Mouse (Mus musculus) T-helper 17 cell (primary cell): ENCODE data around the gene St7.

ENCODE experiments used
- in situ Hi-C, 2 experiments: fragments of 300-600 bp; cut with MboI, MseI; formaldehyde crosslinking; loops; 1 replicate in 1 of 2; 2 replicates in 1 of 2; pipeline ENCODE4 v1.15.1; 2025; ENCODE audit warnings: high pct_unique_total_duplicates in 2 of 2

St7 gene

DNA sequence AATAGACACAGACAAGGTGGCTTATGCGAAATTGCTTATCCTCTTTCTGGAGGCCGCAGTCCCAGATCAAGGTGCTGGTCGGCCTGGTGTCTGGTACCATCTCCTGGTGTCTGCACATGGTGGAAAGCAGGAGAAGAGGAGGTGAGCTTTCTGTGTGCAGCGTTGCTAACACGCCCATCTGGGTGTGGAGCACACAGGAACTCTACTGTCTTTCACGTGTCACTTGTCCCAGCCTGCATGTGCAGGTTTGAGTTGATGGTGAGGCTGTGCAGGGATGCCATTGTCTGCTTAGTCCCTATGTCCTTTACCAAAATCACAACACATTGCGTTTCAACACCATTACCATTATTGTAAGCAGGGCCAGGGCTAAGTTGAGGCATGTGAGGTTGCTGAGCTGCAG is 26.2 kb downstream of the St7 start:
- in situ Hi-C loops = no loop called here

DNA sequence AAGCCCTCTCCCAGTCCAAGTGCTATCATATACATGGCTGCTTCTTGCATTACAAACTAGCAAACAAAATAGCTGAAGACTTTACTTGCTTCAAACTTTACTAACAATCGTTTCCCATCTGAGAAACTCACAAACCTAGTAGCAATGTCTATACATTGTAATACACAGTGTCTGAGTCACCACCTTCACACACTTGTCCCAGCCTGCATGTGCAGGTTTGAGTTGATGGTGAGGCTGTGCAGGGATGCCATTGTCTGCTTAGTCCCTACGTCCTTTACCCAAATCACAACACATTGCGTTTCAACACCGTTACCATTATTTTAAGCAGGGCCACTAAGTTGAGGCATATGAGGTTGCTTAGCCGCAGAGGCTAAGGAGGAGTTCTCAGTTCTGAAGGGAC is 26.7 kb downstream of the St7 start:
- in situ Hi-C loops = no loop called here

DNA sequence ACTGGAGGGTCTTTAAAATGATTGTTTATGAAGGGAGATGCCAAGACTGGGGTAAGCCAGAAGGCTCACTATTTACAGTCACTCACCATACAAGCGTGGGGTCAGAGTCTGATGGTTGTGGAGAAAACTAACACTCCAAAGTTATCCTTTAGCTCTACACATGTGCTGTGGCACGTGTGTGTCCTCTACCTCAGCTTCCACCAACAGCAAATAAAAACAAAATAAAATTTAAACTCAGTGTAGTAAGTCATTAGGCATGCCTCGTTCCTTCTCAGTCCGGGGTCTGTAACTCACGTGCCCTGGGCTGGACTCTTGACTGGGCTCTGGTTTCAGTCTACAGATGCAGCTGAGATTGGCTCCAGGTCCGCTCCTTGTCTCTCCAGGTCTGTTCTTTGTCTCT is 27.3 kb downstream of the St7 start:
- in situ Hi-C loops = loop anchor here in 1 of 2 experiments (5.0 to 10.0 kb wide), 2 partner anchors 43 to 1925 kb away; no protein-coding TSS in a partner anchor

DNA sequence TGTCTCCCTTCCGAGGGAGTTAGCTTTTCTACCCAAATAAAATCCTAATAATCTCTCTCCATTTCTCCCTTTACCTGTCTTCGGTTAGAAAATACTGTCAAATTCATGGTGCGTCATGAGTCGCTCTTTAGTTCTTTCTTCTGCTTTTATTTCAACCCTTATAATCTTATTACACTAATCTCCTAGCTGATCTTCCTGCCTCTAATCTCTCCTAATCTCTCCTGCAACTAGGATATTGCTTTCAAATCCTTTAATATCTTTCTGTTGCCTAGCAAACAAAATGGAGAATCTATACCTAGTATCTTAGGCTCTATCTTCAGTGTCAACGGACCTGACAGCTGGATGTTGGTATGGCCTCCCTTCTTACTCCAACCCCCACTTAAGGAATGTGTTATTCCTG is 29.0 kb downstream of the St7 start:
- in situ Hi-C loops = loop anchor here in 1 of 2 experiments (5.0 to 10.0 kb wide), 2 partner anchors 44 to 1927 kb away; no protein-coding TSS in a partner anchor

DNA sequence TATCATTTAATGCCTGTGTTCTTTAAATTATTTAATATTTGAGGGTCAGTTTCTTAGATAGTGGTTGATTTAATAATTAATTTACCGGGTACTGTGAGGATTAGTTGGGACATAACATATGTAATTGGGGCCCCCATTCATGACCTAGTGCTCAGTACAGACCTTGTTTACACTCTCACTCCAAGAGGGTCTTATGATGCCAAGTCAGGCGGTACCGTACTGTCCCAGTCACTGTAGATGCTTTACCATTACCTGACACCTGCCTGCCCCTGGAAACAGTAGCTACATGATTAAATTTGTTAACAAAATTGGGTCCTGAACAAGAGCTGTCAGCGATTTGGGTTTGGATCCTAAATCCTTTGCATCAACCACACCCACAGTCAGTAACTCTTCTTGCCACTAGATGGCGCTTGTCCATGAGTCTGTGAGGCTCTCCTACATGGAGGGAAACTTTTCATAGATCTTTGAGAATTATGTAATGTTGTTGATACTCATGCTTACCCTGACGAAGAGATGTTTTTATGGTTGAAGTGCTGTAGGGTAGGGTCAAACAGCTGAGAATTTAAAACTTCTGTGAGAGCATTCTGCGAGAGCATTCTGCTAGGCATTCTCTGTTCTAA is 33.2 kb downstream of the St7 start:
- in situ Hi-C loops = loop anchor here (5.0 to 10.0 kb wide), 2 partner anchors 106 to 1931 kb away; no protein-coding TSS in a partner anchor

DNA sequence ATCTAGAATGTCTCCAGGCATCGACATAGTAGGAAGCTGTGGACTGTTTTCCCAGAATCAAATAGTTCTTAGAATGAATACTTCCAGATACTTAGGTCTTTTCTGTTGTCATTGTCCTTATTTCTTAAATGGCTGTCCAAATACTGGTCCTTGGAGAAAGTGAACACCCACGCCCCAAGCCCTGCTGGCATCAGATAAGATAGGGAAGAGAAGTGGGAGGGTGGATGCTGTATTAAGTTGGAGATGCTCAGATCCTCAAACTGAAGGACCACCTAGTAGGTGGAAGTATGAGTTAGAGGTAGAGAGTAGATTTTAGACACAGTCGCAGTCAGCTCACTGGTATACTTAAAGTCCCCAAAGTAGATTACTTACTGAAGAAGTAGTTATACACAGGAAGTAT is 34.5 kb downstream of the St7 start:
- in situ Hi-C loops = loop anchor here (5.0 to 10.0 kb wide), 2 partner anchors 105 to 1932 kb away; no protein-coding TSS in a partner anchor

DNA sequence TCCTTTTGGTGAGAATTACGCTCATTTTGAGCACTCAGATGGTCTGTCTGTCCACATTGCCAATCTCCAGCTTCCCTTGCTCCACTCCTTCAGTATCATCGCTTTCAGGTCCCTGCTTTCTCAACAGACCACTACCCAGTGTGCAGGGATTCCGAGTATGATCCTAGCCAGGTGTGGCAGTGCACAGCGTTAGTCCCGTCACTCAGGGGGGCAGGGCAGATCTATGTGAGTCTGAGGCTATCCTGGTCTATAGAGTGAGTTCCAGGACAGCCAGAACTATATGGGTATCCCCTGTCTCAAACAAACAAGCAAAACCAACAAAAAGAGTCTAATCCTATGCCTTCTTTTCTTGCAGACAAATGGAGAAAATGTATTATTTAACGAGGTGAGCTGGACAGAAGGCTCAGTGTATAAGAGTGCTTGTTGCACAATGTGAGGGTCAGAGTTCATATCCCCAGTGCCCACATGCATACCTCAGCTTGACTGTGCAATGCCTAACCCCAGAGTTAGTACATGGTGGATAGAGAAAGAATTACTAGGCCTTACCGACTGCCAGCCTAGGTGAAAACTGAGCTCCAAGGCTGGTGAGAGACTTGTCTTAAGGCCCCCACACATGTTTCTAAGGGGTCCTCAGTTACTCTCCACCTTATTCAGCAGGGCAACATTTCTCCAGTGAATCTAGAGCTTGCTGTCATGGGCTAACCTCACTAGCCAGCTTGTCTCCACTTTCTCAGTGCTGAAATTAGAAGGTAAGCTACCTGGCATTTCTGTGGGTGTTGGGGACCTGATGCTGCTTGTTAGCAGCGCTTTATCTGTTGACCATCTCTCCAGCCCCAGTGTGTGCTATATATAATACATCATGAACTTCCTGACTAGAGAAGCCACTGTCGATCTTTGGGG is 35.4 kb downstream of the St7 start:
- in situ Hi-C loops = loop anchor here (5.0 to 10.0 kb wide), 2 partner anchors 104 to 1933 kb away; no protein-coding TSS in a partner anchor

DNA sequence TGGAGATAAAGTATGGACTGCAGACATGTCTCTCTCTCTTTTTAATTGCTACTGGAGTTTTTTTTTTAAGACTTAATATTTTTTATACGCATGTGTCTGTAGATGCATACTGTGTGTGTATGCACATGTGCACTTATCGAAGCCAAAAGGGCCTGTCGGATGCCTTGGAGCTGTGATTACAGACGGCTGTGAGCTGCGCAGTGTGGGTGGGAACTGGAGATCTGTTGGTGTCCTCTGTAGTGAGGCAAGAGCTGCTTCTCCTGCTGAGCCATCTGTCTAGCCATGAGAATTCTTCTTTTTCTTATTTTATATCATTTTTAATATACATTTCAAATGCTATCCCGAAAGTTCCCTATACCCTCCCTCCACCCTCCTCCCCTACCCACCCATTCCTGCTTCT is 37.4 kb downstream of the St7 start:
- in situ Hi-C loops = no loop called here

DNA sequence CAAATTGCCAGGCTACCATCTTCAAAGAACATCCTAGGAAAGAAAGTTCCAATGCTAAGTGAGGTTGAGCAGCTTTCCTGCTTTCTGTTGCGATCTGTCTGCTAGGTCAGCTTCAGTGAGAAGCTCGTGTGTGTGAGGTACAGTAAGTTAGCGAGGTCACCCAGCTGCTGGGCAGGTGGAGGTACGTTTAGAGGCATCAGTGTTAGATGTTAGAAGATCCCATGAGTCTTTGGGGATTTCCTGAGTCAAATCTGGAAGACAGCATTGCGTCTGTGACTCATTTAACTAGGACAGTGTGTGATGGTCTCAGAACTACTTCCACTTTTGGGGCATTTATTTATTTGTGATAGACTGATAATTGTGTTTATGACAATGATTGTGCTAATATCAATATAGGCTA is 39.0 kb downstream of the St7 start:
- in situ Hi-C loops = no loop called here

DNA sequence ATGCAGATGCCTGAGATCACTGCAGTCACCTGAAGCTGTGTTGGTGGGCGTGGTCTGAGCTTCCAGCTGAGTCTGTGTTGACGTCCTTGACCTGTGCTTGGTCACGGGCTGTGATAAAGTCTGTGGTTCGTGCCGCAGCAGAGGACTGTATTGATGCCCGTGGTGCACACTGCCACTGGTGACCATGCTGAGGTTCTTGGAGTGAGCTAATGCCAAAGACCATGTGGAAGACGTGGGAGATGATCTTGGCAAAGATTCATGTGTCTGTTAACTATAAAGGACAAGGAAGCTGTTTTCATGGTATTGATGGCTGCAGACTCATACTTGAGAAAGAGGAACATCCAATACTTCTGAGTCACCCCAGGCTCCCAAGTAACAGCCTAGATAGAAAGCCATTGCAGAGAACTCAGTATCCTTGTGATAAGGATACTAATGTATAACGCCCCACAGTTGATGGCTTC is 41.2 kb downstream of the St7 start:
- in situ Hi-C loops = no loop called here

DNA sequence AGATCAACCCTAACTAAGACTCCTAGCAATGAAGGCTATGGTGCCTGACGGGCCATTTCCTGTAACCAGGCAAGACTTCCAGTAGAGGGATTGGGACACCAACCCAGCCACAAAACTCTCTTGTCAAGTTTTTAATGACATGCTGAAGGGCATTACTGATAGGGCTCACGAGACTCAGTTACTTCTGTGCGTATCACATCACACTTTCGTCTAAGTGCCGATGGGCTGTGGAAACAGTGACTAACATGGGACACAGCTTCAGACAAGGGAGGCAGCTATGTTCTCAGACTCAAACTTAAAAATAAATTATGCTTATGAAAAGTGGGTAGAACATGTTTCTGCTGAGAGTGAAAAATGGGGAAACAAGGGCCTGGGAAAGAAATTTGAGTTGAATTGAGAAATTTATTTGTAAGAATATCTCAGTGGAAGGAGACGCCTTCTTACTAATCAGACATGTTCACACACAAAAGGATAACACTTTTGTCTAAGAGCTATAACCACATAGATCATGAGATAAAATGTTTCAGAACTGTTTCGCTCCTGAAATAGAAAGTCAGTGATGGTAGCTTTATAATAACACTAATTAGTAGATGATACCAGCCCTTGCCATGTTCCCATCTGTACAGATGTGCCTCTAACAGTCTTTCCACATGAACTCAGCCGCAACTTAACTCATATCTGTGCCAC is 44.7 kb downstream of the St7 start:
- in situ Hi-C loops = no loop called here

DNA sequence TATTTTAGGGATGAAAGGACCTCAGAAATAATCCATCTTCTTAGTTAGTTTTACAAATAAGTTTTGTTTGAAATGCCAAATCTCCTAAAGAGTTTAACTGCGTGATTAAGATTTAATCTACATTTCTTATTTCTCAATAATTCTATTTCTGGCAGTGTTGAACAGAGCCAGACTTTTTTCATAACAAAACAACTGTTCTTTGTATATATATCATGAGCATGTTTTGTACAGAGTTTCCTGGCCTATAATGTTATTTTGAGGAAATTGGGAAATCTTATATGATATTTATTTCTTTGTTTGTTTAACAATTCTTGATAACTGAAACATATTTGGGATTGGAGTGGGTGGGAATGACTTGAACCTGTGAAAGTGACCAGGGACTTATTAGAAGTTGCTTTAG is 47.4 kb downstream of the St7 start:
- in situ Hi-C loops = no loop called here

DNA sequence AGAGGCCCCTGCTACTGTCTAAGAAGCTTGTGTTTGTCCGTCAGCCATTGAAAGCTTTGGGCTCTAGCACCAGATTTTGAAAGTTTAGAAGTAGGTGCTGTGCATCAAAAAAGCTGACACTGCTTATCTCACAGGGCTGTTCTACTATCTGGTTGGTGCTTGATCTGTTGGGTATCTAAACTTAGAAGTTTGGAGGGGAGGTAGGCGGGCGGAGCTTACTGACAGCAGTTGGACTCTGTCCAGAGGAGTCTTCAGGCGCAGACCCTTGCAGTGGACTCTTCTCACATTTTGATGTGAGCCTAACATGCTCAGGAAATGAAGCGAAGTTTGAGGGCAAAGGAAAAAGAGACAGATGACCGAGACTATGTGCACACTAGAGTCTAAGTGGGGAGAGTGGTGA is 48.9 kb downstream of the St7 start:
- in situ Hi-C loops = no loop called here

DNA sequence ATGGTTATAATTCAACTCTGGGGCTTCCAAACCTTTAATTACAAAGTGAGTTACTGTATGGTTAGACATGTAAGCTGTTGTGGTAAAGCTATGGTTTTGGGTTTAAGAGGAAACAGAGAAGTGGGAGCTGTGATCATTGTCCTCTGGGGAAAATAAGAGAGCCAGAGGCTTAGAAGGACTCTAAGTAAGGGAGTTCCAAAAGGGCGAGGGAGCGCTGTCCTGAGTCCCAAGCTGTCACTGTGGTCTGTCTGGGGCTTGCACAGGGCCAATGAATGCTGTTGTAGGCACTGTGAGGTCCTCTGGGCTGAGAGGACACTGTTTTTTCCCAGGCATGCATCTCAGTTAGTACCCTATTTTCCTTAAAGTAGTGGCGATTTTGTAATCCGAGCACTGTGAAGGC is 49.5 kb downstream of the St7 start:
- in situ Hi-C loops = no loop called here

DNA sequence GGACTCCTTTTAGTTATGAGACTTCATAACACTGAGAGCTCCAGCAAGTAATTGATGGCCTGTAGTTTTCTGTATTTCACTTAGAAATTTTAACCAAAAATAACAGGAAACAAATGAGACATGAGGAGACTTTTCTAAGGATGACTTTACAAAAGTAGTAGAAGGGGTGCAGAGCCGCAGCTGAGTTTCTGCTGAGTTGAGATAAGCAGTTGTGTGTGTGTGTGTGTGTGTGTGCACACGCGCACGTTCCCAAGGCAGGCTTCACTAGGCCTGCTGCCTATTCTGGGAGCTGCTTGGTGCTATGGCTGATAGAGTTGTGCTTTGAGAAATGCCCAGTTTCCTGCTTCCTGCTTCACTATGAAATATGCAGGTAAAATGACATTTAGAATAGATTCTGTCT is 50.6 kb downstream of the St7 start:
- in situ Hi-C loops = no loop called here

DNA sequence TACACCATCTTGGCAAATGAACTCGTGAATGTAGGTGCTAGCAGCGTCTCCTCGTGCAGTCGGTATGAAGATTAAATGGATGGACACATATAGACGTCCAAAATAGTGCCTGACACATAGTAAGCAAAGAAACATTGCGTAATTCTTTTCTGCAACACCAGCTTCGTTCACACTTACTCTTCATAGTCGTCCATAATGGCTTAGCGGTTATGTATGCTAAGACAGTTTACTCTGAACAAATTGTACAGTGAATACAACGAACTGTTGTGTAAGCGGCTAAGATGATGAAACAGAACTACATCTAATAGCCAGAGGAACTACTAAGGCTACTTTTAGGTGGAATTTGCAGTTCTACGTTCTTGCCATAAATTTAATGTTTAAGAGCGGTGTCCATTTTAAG is 55.0 kb downstream of the St7 start:
- in situ Hi-C loops = no loop called here

DNA sequence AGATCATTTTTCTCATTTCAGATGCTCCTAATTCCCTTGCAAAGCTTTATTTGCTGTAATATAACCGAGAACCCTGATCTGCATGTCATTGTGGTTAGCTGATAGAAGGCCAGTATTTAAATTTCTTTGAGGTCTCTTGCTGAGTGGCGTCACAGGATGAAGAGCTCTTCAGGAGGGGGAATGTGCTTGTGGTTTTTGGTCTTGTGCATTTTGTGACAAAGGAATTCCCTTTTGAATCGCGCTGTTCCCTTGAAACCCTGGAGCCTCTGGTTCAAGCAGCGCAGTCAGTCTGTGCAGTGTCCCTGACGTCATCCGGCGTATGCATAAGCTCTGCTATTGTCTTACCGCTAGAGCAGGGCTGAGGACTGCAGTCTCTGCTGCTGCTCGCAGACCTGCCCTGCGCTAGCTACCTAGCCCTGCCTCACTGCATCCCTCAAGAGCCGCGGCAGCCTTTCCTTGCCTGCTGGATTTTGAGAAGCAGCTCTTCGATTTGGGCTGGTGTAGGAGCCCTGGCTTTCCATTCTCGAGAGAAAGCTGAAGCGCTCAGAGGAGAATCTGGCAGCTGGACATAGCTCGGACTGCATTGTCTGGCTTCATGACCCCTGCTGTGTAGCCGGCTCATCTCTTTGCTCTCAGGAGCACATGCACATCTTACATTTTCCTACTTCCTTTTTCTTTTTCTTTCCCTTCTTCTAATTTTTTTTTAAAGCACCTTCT is 56.3 kb downstream of the St7 start:
- in situ Hi-C loops = no loop called here

DNA sequence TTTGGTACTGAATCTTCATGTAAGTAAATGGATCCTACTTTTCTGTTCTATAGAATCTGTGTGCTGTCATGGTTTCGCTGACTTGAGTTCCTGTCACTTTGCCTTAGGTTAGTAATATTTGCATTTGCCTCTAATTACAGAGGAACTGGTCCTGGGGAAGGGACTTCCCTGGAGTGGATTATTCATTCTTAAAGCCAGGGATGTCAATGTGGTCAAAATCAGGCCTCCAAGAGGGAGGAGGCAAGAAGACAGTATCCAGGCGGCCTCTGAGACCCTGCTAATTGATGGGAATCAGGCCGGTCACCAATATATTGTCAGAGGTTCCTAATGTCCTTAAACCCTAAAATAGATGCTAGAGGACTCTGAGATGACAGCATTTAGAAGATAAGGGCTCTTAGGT is 56.9 kb downstream of the St7 start:
- in situ Hi-C loops = no loop called here

DNA sequence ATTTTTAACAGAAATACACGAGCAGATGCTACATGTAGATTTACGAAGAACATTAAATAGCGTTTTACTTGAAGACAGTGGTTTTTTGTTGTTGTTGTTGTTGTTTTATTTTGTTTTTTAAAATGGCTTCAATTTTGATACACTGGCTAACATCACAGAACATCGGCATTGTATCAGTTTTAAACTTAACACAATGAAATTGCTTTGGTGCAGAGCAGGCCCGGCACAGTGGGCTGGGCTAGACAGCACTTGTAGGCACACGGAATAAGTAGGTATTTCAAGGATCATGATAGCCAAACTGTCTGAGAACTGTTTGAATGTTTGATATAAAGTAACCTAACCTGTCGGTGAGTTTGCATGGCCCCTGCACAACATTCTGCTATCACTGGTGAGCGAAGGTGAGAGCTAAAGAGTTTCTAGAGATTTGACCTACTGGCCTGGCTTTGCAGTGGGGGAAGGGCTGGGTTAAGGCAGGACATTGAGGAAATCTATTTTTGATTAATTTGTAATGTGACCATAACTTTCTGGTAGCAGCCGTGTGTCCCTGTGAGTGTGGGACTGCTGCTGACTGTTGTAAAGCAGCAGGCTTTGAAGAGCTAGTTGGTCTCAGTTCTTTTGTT is 57.4 kb downstream of the St7 start:
- in situ Hi-C loops = no loop called here

DNA sequence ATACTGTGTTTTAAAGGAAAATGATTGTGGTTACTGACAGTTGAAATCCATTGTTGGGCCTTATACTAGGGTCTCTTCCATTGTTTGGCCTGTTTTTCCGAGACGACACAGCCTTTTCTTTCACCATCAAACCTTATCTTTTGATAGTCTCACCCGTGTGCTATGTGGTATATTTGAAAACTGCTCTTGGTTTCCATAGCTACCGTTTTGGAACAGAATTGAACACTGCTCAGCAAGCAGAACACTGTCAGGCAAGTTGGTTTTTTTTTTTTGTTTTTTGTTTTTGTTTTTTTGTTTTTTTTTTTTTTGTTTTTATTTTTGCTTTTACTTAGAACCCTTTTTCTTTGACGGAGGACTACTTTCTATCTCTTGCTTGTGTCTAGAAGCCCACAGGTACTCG is 58.2 kb downstream of the St7 start:
- in situ Hi-C loops = no loop called here

DNA sequence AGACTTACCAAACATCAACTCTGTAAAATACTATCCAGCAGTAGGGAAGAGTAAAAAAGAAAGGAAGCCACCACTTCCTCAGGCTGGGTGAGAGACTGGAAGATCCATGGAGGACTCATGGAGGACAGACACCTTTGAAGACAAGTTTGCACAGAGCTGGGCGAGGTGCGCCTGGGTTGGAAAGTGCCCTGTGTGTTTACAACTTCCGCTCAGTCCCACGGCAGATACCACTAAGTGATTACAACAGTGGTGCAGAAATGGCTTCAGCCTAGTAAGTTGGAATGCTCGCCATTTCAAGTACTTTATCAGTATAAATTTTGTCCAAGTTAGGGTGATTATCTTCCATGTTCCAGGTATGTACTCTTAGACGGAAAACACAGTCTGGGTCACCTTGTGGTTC is 63.2 kb downstream of the St7 start:
- in situ Hi-C loops = no loop called here
